Mouse (Mus musculus) small intestine, adult 2 months (tissue): ENCODE results near the gene Cdc42ep4. TPM values are rescaled to one million over a fixed set of nuclear protein-coding genes. Genes with fewer than 3 reads are reported as not detected.
A peak's percentile ranks its signal among the peaks of the same experiment; 100 is the strongest.

Experiments
- H3K27ac ChIP-seq: fragments of 200-500 bp; 2 replicates; pipeline ENCODE4 v1.5.1; 2012; ENCODE audit warnings: low read depth, low read length, control low read depth, inconsistent platforms; ENCODE audit not compliant: insufficient read depth
- H3K27me3 ChIP-seq: fragments of 200-500 bp; 2 replicates; pipeline ENCODE4 v1.6.1; 2012; ENCODE audit warnings: mild to moderate bottlenecking, moderate library complexity, low read length, inconsistent platforms; ENCODE audit not compliant: control insufficient read depth, insufficient read depth
- H3K36me3 ChIP-seq: fragments of 200-500 bp; 2 replicates; pipeline ENCODE4 v1.6.1; 2012; ENCODE audit warnings: mild to moderate bottlenecking, low read length, control low read depth, inconsistent platforms; ENCODE audit not compliant: control insufficient read depth, insufficient read depth
- H3K4me1 ChIP-seq: fragments of 200-500 bp; 2 replicates; pipeline ENCODE4 v1.6.1; 2012; ENCODE audit warnings: low read length, inconsistent platforms, mixed read lengths; ENCODE audit not compliant: control insufficient read depth, insufficient read depth, insufficient read length
- H3K4me3 ChIP-seq: fragments of 200-500 bp; 2 replicates; pipeline ENCODE4 v1.5.1; 2012; ENCODE audit warnings: low read depth, mild to moderate bottlenecking, control low read depth, inconsistent platforms, low read length, moderate library complexity
- CTCF ChIP-seq: fragments of 200-500 bp; IDR thresholded peaks from 2 replicates; pipeline ENCODE4 v1.5.1; 2012; ENCODE audit warnings: low read depth, mild to moderate bottlenecking, control low read depth, inconsistent platforms, low read length, moderate library complexity, mixed read lengths; ENCODE audit not compliant: insufficient replicate concordance, insufficient read length; ENCODE audit errors: extremely low read depth
- POLR2A ChIP-seq: fragments of 200-500 bp; IDR thresholded peaks from 2 replicates; pipeline ENCODE4 v1.6.1; 2012; ENCODE audit warnings: low read depth, mild to moderate bottlenecking, control low read depth, inconsistent platforms, low read length, moderate library complexity
- WGBS: fragments of 180-500 bp; shearing (Covaris S2); methylation state at CpG from one replicate; pipeline ENCODE4 v1.1.7; 2018; 5-methylcytosine and 5-hydroxymethylcytosine counted together
- polyA plus RNA-seq: library from polyadenylated mRNA; depleted of rRNA; stranded (reverse); fragments of >200 nt; gene quantifications from 2 replicates; pipeline ENCODE4 v1.2.3, GENCODE M21; 2012

Gene Cdc42ep4
- polyA plus RNA-seq, 1 experiment = 41.4 TPM

DNA sequence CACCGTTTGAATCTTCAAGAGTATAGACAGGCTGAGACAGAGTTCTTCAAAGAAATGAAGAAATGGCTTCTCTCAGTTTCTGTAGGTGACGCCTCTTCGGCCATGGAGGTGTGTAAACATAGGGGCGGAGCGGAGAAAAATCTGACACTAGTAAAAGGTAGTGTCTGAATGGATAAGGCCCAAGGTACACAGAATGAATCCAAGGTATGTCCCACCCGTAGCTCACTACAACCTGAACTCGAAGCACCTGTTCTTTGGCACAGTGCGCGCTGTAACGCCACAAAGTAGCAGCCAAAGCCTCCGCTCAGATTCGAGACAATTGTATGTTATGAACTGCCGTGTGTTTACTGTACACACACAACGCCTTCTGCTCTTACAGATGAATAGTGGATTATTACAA, 4.2 kb upstream of the Cdc42ep4 start:
- H3K4me1 ChIP-seq = peaks cover 3% of the 10 kb centered on the region; the same call in 1 of the 2 replicates
- WGBS = 49% methylated on average over 14 of the region's 14 CpGs
- H3K27ac ChIP-seq = no peak overlapping the region

DNA sequence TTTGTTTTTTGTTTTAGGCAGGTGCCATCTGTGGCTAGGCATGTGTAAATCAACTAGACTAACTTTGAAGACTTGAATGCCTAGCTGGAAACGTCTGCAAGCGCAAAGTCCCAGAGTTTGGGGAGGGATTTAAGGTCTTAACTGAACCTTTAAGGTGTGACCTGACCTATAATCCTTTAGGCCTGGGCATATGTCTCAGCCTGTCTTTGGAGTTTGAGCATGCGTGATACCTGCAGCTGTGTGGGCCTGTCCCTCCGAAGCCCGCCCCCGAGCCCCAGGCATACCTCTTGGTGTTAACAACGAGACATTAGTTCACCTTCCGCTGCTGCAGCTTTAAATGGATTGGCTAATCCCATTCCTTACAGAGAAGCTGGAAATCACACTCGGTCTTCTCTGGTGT, 3.2 kb upstream of the Cdc42ep4 start:
- Histone ChIP-seq H3K27me3 (no peaks in the 10 kb centered on the region), H3K27ac (no peak overlapping the region), H3K36me3 (no peaks in the 10 kb centered on the region), H3K4me1 (peaks cover 3% of the 10 kb centered on the region; the same call in 1 of the 2 replicates), H3K4me3 (no peak overlapping the region)
- TF ChIP-seq CTCF (no peak), POLR2A (no peak)
- 88% methylated on average over 9 of the region's 9 CpGs for WGBS

More for the DNA sequence above, 4.2 kb upstream of the Cdc42ep4 start:
- Histone ChIP-seq H3K36me3 (no peaks in the 10 kb centered on the region), H3K4me3 (no peak overlapping the region), H3K27me3 (no peaks in the 10 kb centered on the region)
- TF ChIP-seq CTCF = no peak
- no peak for TF ChIP-seq POLR2A

DNA sequence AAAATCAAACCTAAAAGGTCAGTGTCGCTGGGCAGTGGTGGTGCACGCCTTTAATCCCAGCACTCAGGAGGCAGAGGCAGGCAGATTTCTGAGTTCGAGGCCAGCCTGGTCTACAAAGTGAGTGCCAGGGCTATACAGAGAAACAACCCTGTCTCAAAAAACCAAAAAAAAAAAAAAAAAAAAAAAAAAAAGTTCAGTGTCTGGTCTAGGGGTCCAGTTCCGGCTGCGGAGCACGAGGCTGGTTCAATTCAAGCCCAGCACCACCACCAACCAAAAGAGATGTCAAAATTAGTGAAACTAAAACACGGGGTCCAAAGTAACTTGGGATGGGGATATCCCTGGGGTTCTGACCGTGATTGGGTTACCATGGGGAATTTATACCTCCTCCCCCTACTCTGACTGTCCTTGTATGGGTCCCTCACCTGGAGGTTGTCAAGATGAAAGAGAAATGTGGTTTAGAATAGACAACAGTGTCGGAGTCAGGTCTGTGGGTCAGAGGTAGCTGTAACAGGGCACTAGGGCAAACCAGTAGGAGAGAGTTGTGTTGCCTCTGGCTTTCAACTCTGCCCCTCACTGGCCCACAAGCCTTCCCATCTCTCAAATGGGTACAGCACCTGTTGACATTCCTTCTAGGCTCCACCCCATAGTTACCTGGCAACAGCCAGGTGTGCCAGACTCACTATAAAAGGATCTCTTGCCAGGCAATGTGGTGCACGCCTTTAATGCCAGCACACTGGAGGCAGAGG, 1.2 kb upstream of the Cdc42ep4 start:
- TF ChIP-seq CTCF (no peak), POLR2A (no peak)
- H3K36me3 ChIP-seq = no peaks in the 10 kb centered on the region
- H3K4me1 ChIP-seq = peaks cover 10% of the 10 kb centered on the region
- WGBS = 92% methylated on average over 10 of the region's 10 CpGs
- H3K27me3 ChIP-seq = no peaks in the 10 kb centered on the region
- H3K27ac ChIP-seq = no peak overlapping the region
- H3K4me3 ChIP-seq = no peak overlapping the region

DNA sequence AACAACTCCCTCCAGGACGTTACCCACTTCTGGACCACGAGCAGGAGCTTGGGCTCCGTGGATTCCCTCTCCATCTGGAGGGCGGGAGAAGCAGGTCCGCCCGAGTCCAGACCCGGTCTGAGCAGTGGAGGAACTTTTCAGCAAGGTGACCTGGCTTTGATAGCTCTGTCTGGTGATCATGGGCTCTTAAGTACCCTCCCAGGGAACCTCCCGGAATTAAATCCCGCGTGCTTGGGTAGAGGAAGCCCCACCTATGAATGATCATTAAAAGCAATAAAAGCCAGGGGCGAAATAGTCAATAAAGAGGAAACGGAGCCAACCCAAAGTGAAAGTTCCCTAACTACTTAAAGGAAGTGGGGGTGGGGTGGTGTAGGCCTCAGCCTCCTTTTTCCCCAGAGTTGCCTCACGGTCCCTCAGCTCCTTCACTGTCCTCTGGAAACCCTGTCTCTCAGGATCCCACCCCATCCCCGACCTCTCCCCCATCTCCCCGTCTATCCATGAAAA, 529 bp upstream of the Cdc42ep4 start:
- peak overlapping the region; percentile 84 for H3K4me3 ChIP-seq
- H3K36me3 ChIP-seq = no peaks in the 10 kb centered on the region
- H3K27ac ChIP-seq = peak overlapping the region; percentile 89
- no peaks in the 10 kb centered on the region for H3K27me3 ChIP-seq
- peaks cover 14% of the 10 kb centered on the region for H3K4me1 ChIP-seq
- 5% methylated on average over 15 of the region's 15 CpGs for WGBS
- TF ChIP-seq POLR2A = no peak
- no peak for TF ChIP-seq CTCF

DNA sequence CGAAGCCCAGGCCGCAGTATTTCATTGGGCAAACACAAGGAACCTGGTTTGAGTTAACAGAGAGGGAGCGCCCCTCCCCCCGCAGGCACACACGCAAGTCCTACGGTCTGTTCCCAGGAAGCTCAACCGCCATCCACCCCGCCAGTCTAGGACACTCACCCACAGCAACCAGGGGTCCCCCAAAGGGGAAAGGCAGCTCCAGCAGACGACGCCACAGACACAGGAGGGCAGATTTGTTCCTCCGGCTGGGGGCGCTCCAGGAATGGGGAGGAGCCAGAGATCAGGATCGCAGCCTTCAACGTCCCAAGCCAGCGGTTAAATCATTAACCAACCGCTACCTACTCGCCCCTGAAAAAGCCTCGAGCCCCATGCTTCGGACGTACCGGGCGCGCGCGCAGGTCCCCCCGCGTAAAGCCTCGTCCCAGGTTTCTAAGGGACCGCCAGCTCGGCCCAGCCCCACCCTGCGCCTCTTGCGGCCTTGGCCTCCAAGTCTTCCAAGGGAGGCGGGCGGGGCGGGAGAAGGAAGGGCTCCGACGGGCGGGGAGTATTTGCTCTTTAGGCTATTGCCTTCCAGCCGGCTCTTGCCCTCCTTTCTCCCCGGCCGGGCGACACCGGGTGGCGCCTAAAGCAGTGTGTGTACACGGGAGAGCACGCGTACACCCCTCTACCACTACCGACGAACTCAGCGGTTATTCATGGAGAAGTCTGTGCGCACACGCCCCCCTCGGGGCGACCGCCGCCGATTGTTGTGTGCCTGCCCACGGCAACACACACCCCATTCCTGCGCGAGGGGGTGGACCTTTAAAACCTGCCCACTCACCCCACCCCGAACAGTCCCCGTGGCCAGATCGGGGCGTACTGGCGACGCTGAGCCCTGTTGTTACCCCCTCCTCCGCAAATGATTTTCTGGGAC, 854 bp downstream of the Cdc42ep4 start:
- H3K36me3 ChIP-seq = no peaks in the 10 kb centered on the region; the same call in 1 of the 2 replicates
- under 1% methylated on average over 67 of the region's 67 CpGs for WGBS
- no peaks in the 10 kb centered on the region for H3K27me3 ChIP-seq
- H3K4me1 ChIP-seq = peaks cover 18% of the 10 kb centered on the region
- TF ChIP-seq CTCF (peak; percentile 46), POLR2A (0 out of 2 replicates have a peak, but pooled peaks have one; percentile 37)
- H3K4me3 ChIP-seq = peak overlapping the region; percentile 84
- peak overlapping the region; percentile 98 for H3K27ac ChIP-seq

DNA sequence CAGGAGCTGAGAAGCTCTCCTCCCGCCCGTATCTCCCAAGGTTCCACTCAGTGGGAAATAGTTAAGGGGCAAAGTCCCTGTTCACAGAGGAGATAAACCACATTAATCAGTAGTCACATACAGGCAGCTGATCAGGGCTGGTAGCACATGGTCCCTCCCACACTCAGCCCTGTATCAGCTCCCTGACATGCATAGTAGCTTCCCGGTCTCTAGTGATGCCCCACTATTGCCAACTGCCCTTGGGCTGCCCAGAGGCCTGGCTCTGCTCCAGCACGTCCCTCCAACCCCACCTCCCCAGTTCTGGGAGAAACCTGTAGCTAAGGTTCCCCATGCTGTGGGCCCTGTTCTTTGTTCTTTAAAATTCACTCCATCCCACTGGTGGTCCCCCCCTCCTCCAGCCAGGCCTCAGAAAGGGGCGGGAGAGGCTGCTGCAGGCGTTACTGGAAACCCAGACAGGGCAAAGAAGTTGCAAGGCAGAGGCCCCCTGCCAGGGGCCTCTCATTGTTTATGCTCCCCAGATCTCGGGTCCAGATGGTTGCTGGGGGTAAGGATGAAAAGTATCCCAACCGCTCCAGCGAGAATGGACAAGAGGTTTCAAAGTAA, 1.8 kb downstream of the Cdc42ep4 start:
- peak overlapping the region; percentile 84 for H3K4me3 ChIP-seq
- peaks cover 18% of the 10 kb centered on the region for H3K4me1 ChIP-seq
- no peaks in the 10 kb centered on the region for H3K27me3 ChIP-seq
- TF ChIP-seq POLR2A (no peak), CTCF (no peak)
- peak overlapping the region; percentile 98 for H3K27ac ChIP-seq
- no peaks in the 10 kb centered on the region; the same call in 1 of the 2 replicates for H3K36me3 ChIP-seq
- WGBS = 7% methylated on average over 9 of the region's 9 CpGs
